Mouse (Mus musculus): ENCODE results near the gene Cyp24a1.
"Not testable (repeated sequence)": the region's sequence is repeated elsewhere in the genome, so short reads cannot be mapped to it uniquely, and the experiment has no call there.

Gene Cyp24a1

DNA sequence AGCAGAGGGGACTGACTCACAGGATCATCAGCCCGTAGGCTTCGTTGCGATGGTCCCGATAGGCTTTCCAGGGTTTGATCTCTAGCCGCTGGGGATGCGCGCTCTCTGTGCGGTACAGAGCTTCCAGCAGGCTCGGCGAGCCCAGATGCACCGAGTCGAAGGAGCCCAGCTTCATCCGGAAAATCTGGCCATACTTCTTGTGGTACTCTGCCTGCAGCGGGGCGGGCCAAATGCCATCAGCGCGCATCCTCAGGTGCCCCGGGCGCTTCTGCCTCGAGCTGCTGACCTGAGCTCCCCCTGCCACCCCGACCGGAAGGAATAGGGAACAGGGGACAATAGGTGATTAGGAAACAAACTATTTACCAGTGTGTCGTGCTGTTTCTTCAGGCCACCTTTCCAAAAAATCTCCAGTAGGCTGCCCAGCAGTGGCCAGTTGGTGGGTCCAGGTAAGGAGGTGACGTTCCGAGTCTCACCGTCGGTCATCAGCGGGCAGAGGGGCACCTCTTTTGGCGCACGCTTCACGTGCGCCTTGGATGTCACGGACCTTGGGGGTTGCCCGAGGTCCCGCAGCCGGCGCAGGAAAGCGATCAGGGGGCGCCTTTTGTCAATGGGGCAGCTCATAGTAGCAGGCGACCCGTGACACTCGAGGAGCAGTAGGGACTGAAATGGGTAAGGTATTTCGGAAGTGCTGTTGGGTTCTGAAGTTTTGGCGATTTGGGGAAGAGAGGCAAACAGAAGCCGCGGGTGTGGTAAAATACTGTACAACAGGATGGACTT, 603 bp downstream of the Cyp24a1 start, which contains the start of gene Pfdn4:
Gene Pfdn4, plus strand, starts transcription at position 275 of the 777 bp plus-strand sequence.
- in situ Hi-C loops (cut with MboI, MseI): loop anchor here (5.0 kb wide), 1 partner anchor 729 kb away; no protein-coding TSS in a partner anchor

GRCm38 (mm10) chr2:170494784-170495710, 1.9 kb downstream of the Cyp24a1 start:
- in situ Hi-C loops (cut with MboI, MseI): loop anchor here (5.0 kb wide), 1 partner anchor 728 kb away; no protein-coding TSS in a partner anchor

- in situ Hi-C loops (cut with MboI, MseI): no loop called here
Observed at GRCm38 (mm10) chr2:170487890-170488502, 8.9 kb downstream of the Cyp24a1 start.

DNA sequence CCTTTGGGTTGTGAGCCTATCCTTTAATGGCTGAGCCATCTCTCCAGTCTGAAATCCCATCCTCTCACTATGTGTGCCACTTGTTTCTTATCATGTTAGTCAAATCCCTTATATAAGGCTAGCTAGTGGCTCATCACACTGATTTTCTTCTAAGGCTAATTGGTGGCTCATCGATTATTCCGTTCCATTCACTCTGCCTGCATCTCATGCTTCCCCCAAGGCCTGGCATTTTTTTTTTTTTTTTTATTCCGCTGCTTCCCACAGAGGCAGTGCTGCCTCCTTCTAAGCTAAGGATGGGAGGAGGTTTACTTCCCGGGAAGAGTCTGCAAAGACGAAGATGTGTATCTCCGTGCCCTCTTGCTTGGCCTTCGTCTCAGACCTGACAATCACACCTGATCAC, 9.7 kb downstream of the Cyp24a1 start:
- in situ Hi-C loops (cut with MboI, MseI): no loop called here

- in situ Hi-C loops (cut with MboI, MseI): no loop called here
Observed at GRCm38 (mm10) chr2:170483914-170484313, 13.0 kb downstream of the Cyp24a1 start.

DNA sequence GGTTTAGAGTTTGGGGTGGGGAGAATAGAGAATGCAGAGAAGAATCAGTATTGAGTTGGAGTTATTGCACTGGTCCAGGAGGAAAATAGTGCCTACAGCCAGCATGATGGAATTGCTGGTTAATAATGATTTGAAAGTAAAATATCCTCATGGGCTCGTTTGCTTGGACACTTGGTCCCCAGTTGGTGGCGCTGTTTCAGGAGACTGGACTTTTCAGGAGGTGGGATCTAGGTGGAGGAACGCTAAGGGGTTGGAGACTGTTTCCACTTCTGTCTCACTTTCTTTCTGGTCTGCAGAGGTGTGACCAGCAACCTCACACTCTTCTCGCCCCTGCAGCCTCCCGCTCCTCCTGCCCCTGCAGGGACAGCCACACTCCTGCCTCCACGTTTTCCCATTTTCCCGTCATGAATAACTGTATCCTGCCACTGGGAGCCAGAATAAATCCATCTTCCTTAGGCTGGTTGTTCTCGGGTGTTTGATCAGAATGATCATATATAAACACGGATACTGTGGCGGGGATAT, 14.9 kb downstream of the Cyp24a1 start:
- in situ Hi-C loops (cut with MboI, MseI): no loop called here

DNA sequence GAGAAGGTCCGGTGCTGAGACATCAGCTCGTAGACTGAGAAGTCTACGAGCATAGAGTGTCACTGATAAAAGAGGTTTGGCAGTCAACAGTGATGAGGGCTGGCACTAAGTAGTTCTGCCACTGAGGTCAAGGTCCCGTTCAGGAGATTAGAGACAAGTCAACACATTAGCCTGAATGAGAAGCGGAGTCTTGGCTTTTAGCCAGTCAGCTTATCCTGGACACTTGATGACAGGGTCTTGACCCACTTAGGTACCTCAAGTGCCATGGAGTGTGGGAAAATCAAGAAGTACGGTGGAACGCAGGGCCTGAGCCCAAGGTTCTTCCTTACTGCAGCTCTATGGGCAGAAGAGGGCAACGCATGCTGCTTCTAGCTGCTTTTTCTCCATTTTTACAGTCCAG, 20.3 kb downstream of the Cyp24a1 start:
- in situ Hi-C loops (cut with MboI, MseI): no loop called here

DNA sequence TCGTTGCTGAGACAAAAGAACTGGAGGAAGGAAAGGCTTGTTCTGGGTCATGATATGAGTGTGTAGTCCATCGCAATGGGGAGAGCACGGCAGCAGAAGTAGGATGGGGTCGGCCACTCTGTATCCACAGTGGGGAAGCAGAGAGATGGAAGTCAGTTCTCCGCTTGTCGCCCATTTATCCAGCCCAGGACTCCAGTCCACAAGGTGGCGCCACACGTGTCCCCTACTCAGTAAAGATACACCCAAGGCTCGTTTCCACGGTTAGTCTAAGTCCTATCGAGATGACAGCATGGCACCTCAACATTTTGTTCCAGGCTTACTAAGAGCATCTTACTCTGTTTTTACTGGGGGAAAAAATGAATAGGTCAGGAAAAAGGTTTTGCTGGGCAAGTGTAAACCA, 20.7 kb downstream of the Cyp24a1 start:
- in situ Hi-C loops (cut with MboI, MseI): no loop called here

DNA sequence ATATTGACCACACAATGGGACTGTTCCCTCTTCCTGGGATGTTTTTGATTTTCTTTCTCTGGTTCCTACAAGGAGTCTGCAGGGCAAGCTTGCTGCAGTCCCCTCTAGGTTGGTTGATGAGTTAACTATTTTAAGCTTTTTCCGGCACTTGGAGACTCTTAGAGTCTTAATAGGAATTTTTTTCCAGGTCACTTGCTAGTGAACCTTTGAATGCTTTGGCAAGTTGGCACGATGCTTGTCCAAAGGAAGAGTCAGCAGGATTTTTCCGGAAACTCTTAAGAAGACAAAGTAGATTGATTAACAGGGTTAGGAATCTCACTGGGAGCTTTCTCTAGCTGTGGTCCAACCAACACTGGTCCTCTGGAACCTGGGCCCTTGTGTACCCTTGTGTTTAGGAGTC, 21.8 kb downstream of the Cyp24a1 start:
- in situ Hi-C loops (cut with MboI, MseI): no loop called here

DNA sequence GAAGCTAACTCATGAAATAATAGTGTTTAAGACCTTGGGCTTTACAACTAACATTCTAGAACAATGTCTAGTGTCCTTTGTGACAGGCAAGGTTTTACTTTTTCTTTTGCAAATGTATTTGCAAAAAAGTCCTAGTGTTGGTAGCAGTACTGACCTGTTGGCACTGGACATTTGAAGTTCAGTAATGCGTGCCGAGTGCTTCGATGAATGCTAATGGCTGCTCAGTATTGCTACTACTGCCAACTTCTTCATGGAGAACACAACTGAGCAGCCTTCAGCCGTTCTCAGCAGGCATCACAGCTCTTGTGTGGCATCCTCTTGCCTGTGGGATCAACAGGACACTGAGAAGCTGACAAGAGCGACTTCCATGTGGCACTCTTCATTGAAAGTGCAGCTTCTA, 22.8 kb downstream of the Cyp24a1 start:
- in situ Hi-C loops (cut with MboI, MseI): no loop called here

DNA sequence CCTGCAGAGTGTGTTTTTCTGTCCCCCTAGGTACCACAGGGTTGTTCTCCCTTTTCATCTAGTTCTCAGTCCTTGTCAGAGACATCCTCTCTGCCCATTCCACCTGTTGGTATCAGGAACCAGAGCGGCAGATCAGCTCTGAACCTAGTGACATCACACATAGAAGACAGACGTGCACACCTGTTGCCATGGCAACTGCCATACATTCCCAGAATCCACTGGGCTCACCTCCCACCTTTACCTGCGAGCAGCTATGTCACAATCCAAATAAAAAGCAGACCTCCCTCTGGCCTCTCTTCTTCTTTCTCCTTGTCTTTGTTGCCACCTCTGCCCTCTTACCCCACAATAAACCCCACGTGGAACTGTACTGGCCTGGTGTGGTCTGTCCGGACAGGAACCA, 26.4 kb downstream of the Cyp24a1 start:
- in situ Hi-C loops (cut with MboI, MseI): no loop called here

GRCm38 (mm10) chr2:170469616-170470308, 27.2 kb downstream of the Cyp24a1 start:
- in situ Hi-C loops (cut with MboI, MseI): loop anchor here (10.0 kb wide), 1 partner anchor 1005 kb away; no protein-coding TSS in a partner anchor

GRCm38 (mm10) chr2:170468009-170468408, 28.9 kb downstream of the Cyp24a1 start:
- in situ Hi-C loops (cut with MboI, MseI): loop anchor here (10.0 kb wide), 1 partner anchor 1007 kb away; no protein-coding TSS in a partner anchor

GRCm38 (mm10) chr2:170464817-170465216, 32.1 kb downstream of the Cyp24a1 start:
- in situ Hi-C loops (cut with MboI, MseI): loop anchor here (10.0 kb wide), 1 partner anchor 1010 kb away; no protein-coding TSS in a partner anchor

GRCm38 (mm10) chr2:170461652-170462051, 35.3 kb downstream of the Cyp24a1 start:
- in situ Hi-C loops (cut with MboI, MseI): loop anchor here (10.0 kb wide), 1 partner anchor 1013 kb away; no protein-coding TSS in a partner anchor

GRCm38 (mm10) chr2:170459805-170460204, 37.1 kb downstream of the Cyp24a1 start:
- in situ Hi-C loops (cut with MboI, MseI): loop anchor here (10.0 kb wide), 1 partner anchor 1015 kb away; no protein-coding TSS in a partner anchor

DNA sequence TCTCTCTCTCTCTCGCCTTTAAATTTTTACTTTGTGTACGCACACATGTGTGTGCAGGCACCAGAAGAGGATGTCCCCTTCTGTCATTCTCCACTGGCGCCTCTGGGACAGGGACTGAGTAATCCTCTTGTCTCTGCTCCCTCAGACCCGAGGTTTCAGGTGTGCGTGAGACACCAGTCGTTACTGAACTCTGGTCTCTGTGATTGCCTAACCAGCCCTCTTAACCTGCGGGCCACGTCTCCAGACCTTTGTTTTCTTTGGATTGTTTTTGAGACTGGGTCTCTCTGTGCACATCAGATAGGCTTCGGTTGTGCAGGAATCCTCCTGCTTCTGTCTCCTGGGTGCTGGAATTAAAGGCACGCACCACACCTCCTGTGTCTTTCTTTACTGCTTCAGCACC, 37.8 kb downstream of the Cyp24a1 start:
- in situ Hi-C loops (cut with MboI, MseI): no loop called here

- in situ Hi-C loops (cut with MboI, MseI): not testable (repeated sequence)
Observed at GRCm38 (mm10) chr2:170453809-170454208, 43.1 kb downstream of the Cyp24a1 start.

- in situ Hi-C loops (cut with MboI, MseI): no loop called here
Observed at GRCm38 (mm10) chr2:170450933-170451332, 46.0 kb downstream of the Cyp24a1 start.

DNA sequence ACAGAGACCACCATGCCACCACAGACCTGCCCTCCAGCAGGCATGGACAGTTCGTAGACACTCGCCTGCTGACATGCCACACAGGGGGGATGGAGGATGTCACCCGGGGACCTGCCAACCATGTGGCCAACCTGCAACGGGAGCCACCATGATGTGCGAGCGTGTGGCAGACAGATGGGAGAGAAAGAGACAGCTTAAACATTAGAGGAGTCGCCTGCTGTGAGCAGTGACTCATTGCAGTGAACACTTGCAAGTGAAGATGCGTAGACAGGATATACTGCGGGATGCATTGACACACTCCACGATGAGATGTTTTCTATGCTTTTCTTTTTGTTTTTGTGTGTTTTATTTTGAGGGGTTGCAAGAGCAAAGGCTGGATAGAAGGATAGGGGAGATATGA, 49.3 kb downstream of the Cyp24a1 start:
- in situ Hi-C loops (cut with MboI, MseI): loop anchor here (5.0 kb wide), 1 partner anchor 60 kb away; no protein-coding TSS in a partner anchor
